Mouse (Mus musculus) R1 (cell line): Measurements from ENCODE around the gene Hnrnpul1.

Experiments used
- DNase-seq: peaks from one replicate; pipeline ENCODE4 v3.0.0-alpha.2; 2018; ENCODE audit warnings: low read depth, low spot score

Hnrnpul1 gene

GRCm38 (mm10) chr7:25719761-25720610 lies 34.6 kb downstream of the Hnrnpul1 start:
- DNase-seq: peak; percentile 82

DNA sequence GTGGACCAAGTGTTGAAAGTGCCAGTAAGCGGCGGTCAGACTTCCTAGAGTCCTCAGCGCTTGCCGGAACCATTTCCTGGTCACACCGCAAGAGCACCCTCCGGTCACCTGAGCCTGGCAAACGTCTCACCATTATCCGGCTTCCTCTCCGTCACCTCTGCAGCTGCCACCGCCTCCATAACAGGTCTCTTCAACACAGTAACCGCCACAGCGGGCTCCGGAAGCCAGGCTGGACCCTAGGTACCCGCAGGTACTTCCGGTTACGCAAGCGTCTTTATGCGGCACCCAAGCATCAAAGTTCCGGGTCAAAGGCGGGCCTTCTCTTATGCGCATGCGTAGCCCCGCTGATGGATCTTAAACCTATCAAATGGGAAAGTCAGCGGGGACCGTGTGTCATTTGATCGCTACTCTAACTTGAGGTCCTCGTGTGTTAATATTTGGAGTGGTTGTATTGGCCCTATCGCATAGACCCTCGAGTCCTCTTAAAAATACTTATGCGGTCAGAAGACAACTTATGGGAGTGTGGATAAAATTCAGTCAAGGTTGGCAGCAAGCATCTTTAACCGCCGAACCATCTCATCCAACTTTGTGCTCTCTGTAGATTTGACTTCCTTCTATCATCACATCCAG lies 35.7 kb downstream of the Hnrnpul1 start, which contains the start of gene Ccdc97:
TSS of gene Ccdc97 (minus strand) at position 301 of the 630 bp plus-strand sequence.
- DNase-seq: peak; percentile 97

- no peak for DNase-seq
Observed at GRCm38 (mm10) chr7:25717478-25717877, 37.1 kb downstream of the Hnrnpul1 start.

DNA sequence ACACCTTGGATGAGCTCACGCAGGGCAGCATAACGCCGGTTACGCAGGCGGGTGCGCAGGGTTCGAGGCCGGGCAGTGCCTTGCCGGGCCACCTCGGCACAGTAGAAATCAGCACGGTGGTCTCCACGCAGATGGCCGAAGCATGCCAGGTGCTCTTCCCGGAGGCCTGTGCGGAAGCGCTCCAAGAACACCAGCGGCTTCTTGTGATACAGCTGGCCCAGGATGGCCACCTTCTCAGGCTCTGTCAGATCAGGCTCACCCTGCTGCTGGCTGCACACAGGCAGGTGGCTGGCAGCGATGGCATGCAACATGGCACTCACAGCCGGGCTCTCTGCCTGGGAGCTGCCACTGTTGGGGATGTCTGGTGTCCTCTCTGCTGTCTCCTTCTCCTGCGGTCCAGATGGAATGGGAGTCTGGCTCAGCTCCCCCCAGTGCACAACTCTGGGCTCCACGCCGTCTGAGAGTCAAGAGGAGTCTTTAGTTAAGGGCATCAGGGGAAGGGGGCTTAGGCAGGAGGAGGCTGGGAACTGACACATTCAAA lies 38.8 kb downstream of the Hnrnpul1 start:
- no peak for DNase-seq

DNA sequence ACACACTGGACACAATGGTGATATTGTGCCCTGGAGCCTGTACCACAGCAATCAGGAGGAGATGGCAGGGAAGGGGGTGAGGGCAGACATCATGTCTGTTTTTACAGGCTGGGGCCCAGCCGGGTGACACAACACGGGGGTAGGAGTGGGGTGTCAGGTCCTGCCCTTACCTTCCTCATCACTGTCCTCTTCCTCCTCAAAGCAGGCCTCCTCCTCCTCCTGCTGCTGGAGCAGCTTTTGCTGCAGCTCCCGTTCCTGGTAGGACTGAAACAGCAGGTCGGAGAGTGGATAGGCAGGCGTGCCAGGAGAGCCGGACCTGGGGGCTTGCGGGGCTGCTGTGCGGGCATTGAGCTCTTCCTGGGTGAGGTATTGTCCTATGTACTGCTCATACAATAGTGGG lies 40.0 kb downstream of the Hnrnpul1 start:
- DNase-seq: no peak

- DNase-seq: no peak
Observed at GRCm38 (mm10) chr7:25712801-25713200, 41.8 kb downstream of the Hnrnpul1 start.

GRCm38 (mm10) chr7:25711731-25712197 lies 42.8 kb downstream of the Hnrnpul1 start:
- no peak for DNase-seq

DNA sequence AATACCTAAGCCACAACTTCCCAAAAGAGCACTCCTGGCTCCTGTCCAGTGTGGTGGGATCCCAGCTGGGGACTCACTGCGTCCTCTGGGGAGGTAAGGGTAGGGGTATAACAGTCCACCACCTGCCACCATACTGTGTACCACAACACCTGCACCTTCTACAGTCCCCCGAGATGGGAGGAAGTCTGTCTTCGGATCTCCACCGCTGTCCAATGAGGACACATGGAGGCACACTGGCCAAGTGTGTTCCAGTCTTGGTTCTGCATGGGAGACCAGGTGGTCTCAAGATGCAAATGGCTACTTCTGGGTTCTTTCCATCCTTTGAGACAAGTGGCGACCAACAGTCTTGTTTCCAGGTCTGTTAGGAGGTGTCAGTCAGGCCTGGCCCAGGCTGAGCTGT lies 43.4 kb downstream of the Hnrnpul1 start:
- DNase-seq: no peak

DNA sequence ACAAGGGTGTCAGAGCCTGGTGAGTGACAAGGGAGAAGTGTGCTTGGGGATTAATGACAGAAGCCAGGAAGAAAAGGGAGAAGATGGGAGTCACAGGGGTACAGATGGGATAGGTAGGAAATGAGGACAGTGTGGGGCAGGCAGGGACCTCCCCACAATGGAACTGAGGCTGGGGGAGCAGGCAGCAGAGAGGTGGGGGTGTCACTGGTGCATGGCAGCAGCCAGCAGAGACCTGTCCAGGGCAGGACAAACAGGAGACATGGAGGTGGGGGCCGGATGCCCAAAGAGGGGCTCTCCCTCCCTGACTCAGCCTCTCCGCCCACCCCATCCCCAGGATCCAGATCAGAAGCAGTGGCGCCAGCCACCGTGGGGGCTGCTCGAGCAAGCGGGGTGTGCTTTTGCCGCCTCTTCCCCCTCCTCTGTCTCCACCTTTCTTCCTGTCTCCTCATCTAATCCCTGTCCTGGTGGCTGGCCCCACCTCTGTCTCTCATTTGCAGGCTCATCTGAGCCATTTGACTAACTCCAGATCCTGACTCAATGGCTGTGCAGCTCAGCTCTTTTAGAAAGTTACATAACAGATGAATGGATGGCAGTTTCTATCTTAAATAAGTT lies 43.9 kb downstream of the Hnrnpul1 start:
- DNase-seq: no peak

DNA sequence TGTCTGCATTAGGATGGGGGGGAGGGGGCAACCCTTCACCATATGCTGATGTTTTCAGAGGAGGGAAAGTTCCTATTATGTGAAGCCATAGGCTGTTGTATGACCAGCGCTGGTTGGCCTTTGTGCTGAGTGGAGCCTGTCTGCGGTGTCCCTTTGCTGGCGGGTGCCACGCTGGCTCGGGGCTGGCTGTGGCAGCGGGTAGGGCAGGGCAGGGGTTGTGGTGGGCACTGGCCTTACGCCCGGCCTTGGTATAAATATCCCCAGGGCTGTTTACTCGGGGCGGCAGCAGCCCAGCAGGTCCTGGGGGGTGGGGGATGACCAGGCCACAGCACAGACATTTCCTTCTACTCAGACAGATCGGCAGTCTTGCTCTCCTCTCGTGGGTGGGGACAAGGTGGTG lies 44.6 kb downstream of the Hnrnpul1 start:
- no peak for DNase-seq

- no peak for DNase-seq
Observed at GRCm38 (mm10) chr7:25707581-25708292, 46.8 kb downstream of the Hnrnpul1 start.

- DNase-seq: no peak
Observed at GRCm38 (mm10) chr7:25706578-25707170, 47.9 kb downstream of the Hnrnpul1 start.

- DNase-seq: no peak
Observed at GRCm38 (mm10) chr7:25705801-25706251, 48.7 kb downstream of the Hnrnpul1 start.

- peak; percentile 65 for DNase-seq
Observed at GRCm38 (mm10) chr7:25704716-25705364, 49.7 kb downstream of the Hnrnpul1 start.

- DNase-seq: no peak
Observed at GRCm38 (mm10) chr7:25703793-25704494, 50.6 kb downstream of the Hnrnpul1 start.

GRCm38 (mm10) chr7:25702350-25702749 lies 52.2 kb downstream of the Hnrnpul1 start:
- DNase-seq: peak; percentile 71

GRCm38 (mm10) chr7:25700732-25701131 lies 53.8 kb downstream of the Hnrnpul1 start:
- peak; percentile 74 for DNase-seq

DNA sequence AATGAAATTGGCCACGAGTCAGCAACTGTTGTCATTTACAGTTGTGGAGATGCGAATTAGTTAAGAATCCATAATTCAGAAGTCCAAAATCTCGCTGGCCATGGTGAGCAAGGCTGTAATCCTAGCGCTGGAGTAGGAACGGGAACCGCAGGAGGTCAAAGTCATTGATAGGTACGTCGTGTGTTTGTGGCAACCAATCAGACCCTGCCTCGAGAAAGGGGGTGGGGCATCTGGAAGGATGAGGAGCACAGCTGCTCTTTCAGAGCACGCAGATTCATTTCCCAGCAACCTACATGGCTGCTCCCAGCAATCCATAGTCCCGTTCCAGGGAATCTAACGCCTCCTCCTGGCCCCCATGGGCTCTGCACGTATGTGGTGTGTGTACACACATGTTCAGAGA lies 54.7 kb downstream of the Hnrnpul1 start:
- peak; percentile 98 for DNase-seq

- no peak for DNase-seq
Observed at GRCm38 (mm10) chr7:25694104-25694503, 60.5 kb downstream of the Hnrnpul1 start.

DNA sequence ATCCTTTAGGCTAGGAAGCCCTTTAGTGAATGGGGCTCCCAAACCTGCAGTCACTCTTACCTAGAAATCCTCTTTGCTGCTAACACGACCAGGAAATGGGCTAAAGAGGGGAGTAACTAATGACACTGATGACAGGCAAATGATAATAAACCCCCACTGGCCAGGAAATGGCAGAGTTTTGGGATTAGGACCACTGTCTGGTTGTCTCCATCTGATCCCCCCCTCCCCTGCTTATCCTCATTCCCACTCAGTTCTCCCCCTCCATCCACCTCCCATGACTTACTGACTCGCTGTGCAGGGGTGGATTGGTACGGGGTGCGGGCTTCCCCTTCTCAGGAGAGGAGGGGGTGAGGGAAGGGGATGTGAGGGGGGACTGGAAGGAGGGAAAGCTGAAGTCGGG lies 64.5 kb downstream of the Hnrnpul1 start:
- no peak for DNase-seq
